Mouse (Mus musculus): ENCODE measurements at regions not wholly inside any gene's neighbourhood (a gene's known extent, or its start where the extent isn't known, plus 50 kb on each side); places are given as distances from the start of the nearest gene placed in this dataset.

- 73% methylated on average over 2 of the region's 2 CpGs for WGBS
Observed at GRCm38 (mm10) chr4:98282275-98282674, 100.8 kb downstream of the Tm2d1 start.

GRCm38 (mm10) chr4:98258336-98258735 is 124.8 kb downstream of the Tm2d1 start:
- no peaks in the 10 kb centered on the region for H3K36me3 ChIP-seq (replicated peaks)
- H3K27me3 ChIP-seq (replicated peaks; ENCODE audit: low read depth, poor library complexity, severe bottlenecking) = no peaks in the 10 kb centered on the region
- no peak for DNase-seq (ENCODE audit: low spot score)
- H3K4me3 ChIP-seq = no peak overlapping the region
- H3K27ac ChIP-seq (replicated peaks) = no peak overlapping the region
- 86% methylated on average over 7 of the region's 7 CpGs for WGBS
- no peaks in the 10 kb centered on the region for H3K9me3 ChIP-seq
- H3K4me1 ChIP-seq = no peaks in the 10 kb centered on the region

More at GRCm38 (mm10) chr4:98282275-98282674, 100.8 kb downstream of the Tm2d1 start:
- Histone ChIP-seq H3K9me3 (no peaks in the 10 kb centered on the region), H3K36me3 (replicated peaks) (no peaks in the 10 kb centered on the region), H3K27me3 (replicated peaks; ENCODE audit: low read depth, poor library complexity, severe bottlenecking) (no peaks in the 10 kb centered on the region), H3K27ac (replicated peaks) (no peak overlapping the region), H3K4me3 (no peak overlapping the region), H3K4me1 (0 out of 2 replicates have a peak, but pooled peaks cover 3% of the 10 kb centered on the region)
- DNase-seq (ENCODE audit: low spot score) = no peak

GRCm38 (mm10) chr4:98257711-98258110 is 125.4 kb downstream of the Tm2d1 start:
- no peak overlapping the region for H3K27ac ChIP-seq (replicated peaks)
- H3K4me1 ChIP-seq = no peaks in the 10 kb centered on the region
- H3K36me3 ChIP-seq (replicated peaks) = no peaks in the 10 kb centered on the region
- DNase-seq (ENCODE audit: low spot score) = no peak
- H3K9me3 ChIP-seq = no peaks in the 10 kb centered on the region
- 92% methylated on average over 9 of the region's 9 CpGs for WGBS
- no peak overlapping the region for H3K4me3 ChIP-seq
- H3K27me3 ChIP-seq (replicated peaks; ENCODE audit: low read depth, poor library complexity, severe bottlenecking) = no peaks in the 10 kb centered on the region

GRCm38 (mm10) chr4:98254856-98255853 is 128.0 kb downstream of the Tm2d1 start:
- H3K9me3 ChIP-seq = no peaks in the 10 kb centered on the region
- H3K4me1 ChIP-seq = no peaks in the 10 kb centered on the region
- DNase-seq (ENCODE audit: low spot score) = peak; percentile 42
- H3K27me3 ChIP-seq (replicated peaks; ENCODE audit: low read depth, poor library complexity, severe bottlenecking) = no peaks in the 10 kb centered on the region
- no peak overlapping the region for H3K4me3 ChIP-seq
- H3K36me3 ChIP-seq (replicated peaks) = no peaks in the 10 kb centered on the region
- 61% methylated on average over 18 of the region's 18 CpGs for WGBS
- H3K27ac ChIP-seq (replicated peaks) = no peak overlapping the region

- Histone ChIP-seq H3K4me3 (peak overlapping the region; percentile 48), H3K27me3 (replicated peaks; ENCODE audit: low read depth, poor library complexity, severe bottlenecking) (no peaks in the 10 kb centered on the region; the same call in 1 of the 2 replicates), H3K36me3 (replicated peaks) (no peaks in the 10 kb centered on the region), H3K4me1 (peaks cover 21% of the 10 kb centered on the region), H3K27ac (replicated peaks) (peak overlapping the region; percentile 81), H3K9me3 (no peaks in the 10 kb centered on the region)
- 8% methylated on average over 15 of the region's 16 CpGs for WGBS
- DNase-seq (ENCODE audit: low spot score) = peak; percentile 67
Observed at GRCm38 (mm10) chr4:98243941-98244929, 138.9 kb downstream of the Tm2d1 start.

- H3K27ac ChIP-seq (replicated peaks) = peak overlapping the region; percentile 81
- WGBS = 3% methylated on average over 6 of the region's 6 CpGs
- H3K4me1 ChIP-seq = peaks cover 21% of the 10 kb centered on the region
- peak; percentile 86 for DNase-seq (ENCODE audit: low spot score)
- no peaks in the 10 kb centered on the region for H3K36me3 ChIP-seq (replicated peaks)
- peak overlapping the region; percentile 48 for H3K4me3 ChIP-seq
- H3K27me3 ChIP-seq (replicated peaks; ENCODE audit: low read depth, poor library complexity, severe bottlenecking) = no peaks in the 10 kb centered on the region; the same call in 1 of the 2 replicates
- H3K9me3 ChIP-seq = no peaks in the 10 kb centered on the region
Observed at GRCm38 (mm10) chr4:98243502-98243901, 139.6 kb downstream of the Tm2d1 start.

GRCm38 (mm10) chr4:98241921-98242320 is 141.2 kb downstream of the Tm2d1 start:
- no peak for DNase-seq (ENCODE audit: low spot score)
- H3K4me1 ChIP-seq = peaks cover 24% of the 10 kb centered on the region
- no peaks in the 10 kb centered on the region for H3K36me3 ChIP-seq (replicated peaks)
- no peak overlapping the region for H3K27ac ChIP-seq (replicated peaks)
- no peaks in the 10 kb centered on the region for H3K9me3 ChIP-seq
- 92% methylated on average over 2 of the region's 2 CpGs for WGBS
- H3K27me3 ChIP-seq (replicated peaks; ENCODE audit: low read depth, poor library complexity, severe bottlenecking) = no peaks in the 10 kb centered on the region; the same call in 1 of the 2 replicates
- no peak overlapping the region for H3K4me3 ChIP-seq

DNA sequence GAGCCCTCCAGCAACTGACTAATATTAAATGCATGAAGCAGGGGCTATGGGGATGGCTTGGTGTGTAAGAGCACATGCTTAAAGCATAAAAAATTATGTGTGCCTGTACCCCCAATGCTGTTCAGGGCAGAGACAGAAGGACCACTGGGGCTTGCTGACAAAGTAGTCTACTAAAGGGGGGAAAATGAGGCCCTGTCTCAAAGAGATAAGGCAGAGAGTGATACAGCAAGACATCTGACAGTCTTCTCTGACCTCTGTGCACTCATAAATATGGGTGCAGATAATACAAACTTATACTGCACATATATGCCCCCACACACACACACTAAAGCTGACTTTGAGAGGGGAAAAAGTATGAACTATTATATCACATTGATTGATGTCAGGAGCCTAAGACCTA is 142.8 kb downstream of the Tm2d1 start:
- Histone ChIP-seq H3K27me3 (replicated peaks; ENCODE audit: low read depth, poor library complexity, severe bottlenecking) (no peaks in the 10 kb centered on the region; the same call in 1 of the 2 replicates), H3K4me3 (no peak overlapping the region), H3K9me3 (no peaks in the 10 kb centered on the region), H3K4me1 (peaks cover 24% of the 10 kb centered on the region), H3K27ac (replicated peaks) (no peak overlapping the region), H3K36me3 (replicated peaks) (no peaks in the 10 kb centered on the region)
- DNase-seq (ENCODE audit: low spot score) = no peak

GRCm38 (mm10) chr4:98238075-98238474 is 145.0 kb downstream of the Tm2d1 start:
- Histone ChIP-seq H3K27ac (replicated peaks) (no peak overlapping the region), H3K4me1 (peaks cover 7% of the 10 kb centered on the region), H3K27me3 (replicated peaks; ENCODE audit: low read depth, poor library complexity, severe bottlenecking) (no peaks in the 10 kb centered on the region; the same call in 1 of the 2 replicates), H3K36me3 (replicated peaks) (no peaks in the 10 kb centered on the region), H3K4me3 (no peak overlapping the region), H3K9me3 (no peaks in the 10 kb centered on the region)
- DNase-seq (ENCODE audit: low spot score) = no peak
- 71% methylated on average over 4 of the region's 4 CpGs for WGBS

DNA sequence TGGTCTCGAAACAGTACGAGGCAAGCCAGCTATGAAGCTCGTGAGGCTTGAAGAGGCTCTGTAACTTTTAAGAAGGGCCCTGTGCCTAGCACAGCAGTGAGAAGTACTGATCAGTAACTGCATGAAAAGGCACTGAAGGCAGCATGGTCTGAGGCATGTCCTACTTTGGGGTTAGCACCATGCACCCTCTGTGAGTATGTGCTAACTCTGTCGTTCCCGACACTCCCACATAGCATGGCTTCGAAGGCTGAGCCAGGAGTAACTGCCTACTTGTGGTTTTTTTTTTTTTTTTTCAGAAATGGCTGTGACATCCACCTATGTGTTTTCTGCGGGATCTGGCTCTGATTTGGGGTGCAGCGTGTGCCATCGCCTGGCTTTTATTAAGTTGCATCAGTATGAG is 145.6 kb downstream of the Tm2d1 start:
- no peak overlapping the region for H3K4me3 ChIP-seq
- no peaks in the 10 kb centered on the region for H3K36me3 ChIP-seq (replicated peaks)
- no peaks in the 10 kb centered on the region; the same call in 1 of the 2 replicates for H3K27me3 ChIP-seq (replicated peaks; ENCODE audit: low read depth, poor library complexity, severe bottlenecking)
- no peaks in the 10 kb centered on the region for H3K9me3 ChIP-seq
- 78% methylated on average over 9 of the region's 9 CpGs for WGBS
- DNase-seq (ENCODE audit: low spot score) = no peak
- H3K27ac ChIP-seq (replicated peaks) = no peak overlapping the region; the same call in 1 of the 2 replicates
- peaks cover 4% of the 10 kb centered on the region for H3K4me1 ChIP-seq

- Histone ChIP-seq H3K4me3 (no peak overlapping the region), H3K27ac (replicated peaks) (no peak overlapping the region), H3K27me3 (replicated peaks; ENCODE audit: low read depth, poor library complexity, severe bottlenecking) (no peaks in the 10 kb centered on the region), H3K9me3 (no peaks in the 10 kb centered on the region), H3K36me3 (replicated peaks) (no peaks in the 10 kb centered on the region), H3K4me1 (peaks cover 4% of the 10 kb centered on the region)
- 70% methylated on average over 12 of the region's 12 CpGs for WGBS
- DNase-seq (ENCODE audit: low spot score) = no peak
Observed at GRCm38 (mm10) chr4:98236006-98236783, 146.9 kb downstream of the Tm2d1 start.
